Mouse (Mus musculus): ENCODE data around the gene Pink1.

Gene Pink1

GRCm38 (mm10) chr4:138310311-138310910 lies 15.7 kb downstream of the Pink1 start:
- no peak for DNase-seq

GRCm38 (mm10) chr4:138307739-138308138 lies 18.4 kb downstream of the Pink1 start:
- DNase-seq: no peak

- no peak for DNase-seq
Measured at GRCm38 (mm10) chr4:138307025-138307424, 19.1 kb downstream of the Pink1 start.

- peak; percentile 99 for DNase-seq
Measured at GRCm38 (mm10) chr4:138304340-138305104, 21.6 kb downstream of the Pink1 start, which contains the start of gene Ddost. Gene Ddost, plus strand, starts transcription at chr4:138304730.

GRCm38 (mm10) chr4:138303742-138304141 lies 22.4 kb downstream of the Pink1 start:
- peak in 1 of 2 experiments; percentile 50 for DNase-seq

- DNase-seq: no peak
Measured at GRCm38 (mm10) chr4:138303011-138303410, 23.1 kb downstream of the Pink1 start.

GRCm38 (mm10) chr4:138301271-138301780 lies 24.8 kb downstream of the Pink1 start:
- no peak for DNase-seq

- no peak for DNase-seq
Measured at GRCm38 (mm10) chr4:138293949-138294550, 32.1 kb downstream of the Pink1 start.

GRCm38 (mm10) chr4:138293261-138293948 lies 32.7 kb downstream of the Pink1 start:
- DNase-seq: peak in 1 of 2 experiments; percentile 51

GRCm38 (mm10) chr4:138292028-138292427 lies 34.1 kb downstream of the Pink1 start:
- DNase-seq: no peak

- no peak for DNase-seq
Measured at GRCm38 (mm10) chr4:138288691-138289090, 37.4 kb downstream of the Pink1 start.

- DNase-seq: no peak
Measured at GRCm38 (mm10) chr4:138286411-138286810, 39.7 kb downstream of the Pink1 start.

GRCm38 (mm10) chr4:138282834-138283233 lies 43.3 kb downstream of the Pink1 start:
- peak; percentile 67 to 78 for DNase-seq

GRCm38 (mm10) chr4:138278346-138278745 lies 47.8 kb downstream of the Pink1 start:
- DNase-seq: no peak

GRCm38 (mm10) chr4:138272011-138272997 lies 53.8 kb downstream of the Pink1 start:
- no peak for DNase-seq

GRCm38 (mm10) chr4:138267869-138268268 lies 58.2 kb downstream of the Pink1 start:
- no peak for DNase-seq

Data from cerebellum, postnatal 14 days (tissue).